Mouse (Mus musculus) MEL (cell line): Measurements from ENCODE around the gene C3.

ENCODE experiments used
- CHD2 ChIP-seq: IDR thresholded peaks from 2 replicates; pipeline ENCODE4 v1.6.1; 2011; ENCODE audit warnings: low read length, improper control_type of control experiment
- CTCF ChIP-seq, 3 experiments: IDR thresholded peaks in 2 of 3; conservative IDR thresholded peaks in 1 of 3; 2 replicates each; pipeline ENCODE4 v1.5.1; 2011 to 2012; ENCODE audit warnings: low read length in 3 of 3, low read depth in 2 of 3, mild to moderate bottlenecking in 2 of 3, improper control_type of control experiment in 1 of 3, inconsistent platforms in 1 of 3, mixed read lengths in 1 of 3, moderate library complexity in 1 of 3; ENCODE audit not compliant: control insufficient read depth in 1 of 3, insufficient read depth in 1 of 3, poor library complexity in 1 of 3, severe bottlenecking in 1 of 3
- EP300 ChIP-seq, 2 experiments: IDR thresholded peaks; 2 replicates each; pipeline ENCODE4 v1.6.1; 2011; ENCODE audit warnings: improper control_type of control experiment in 2 of 2, low read length in 2 of 2, low read depth in 1 of 2, mild to moderate bottlenecking in 1 of 2
- ETS1 ChIP-seq: IDR thresholded peaks from 2 replicates; pipeline ENCODE4 v1.6.1; 2012; ENCODE audit warnings: low read depth, mild to moderate bottlenecking, inconsistent platforms, low read length, improper control_type of control experiment, moderate library complexity
- GATA1 ChIP-seq: IDR thresholded peaks from 2 replicates; pipeline ENCODE4 v1.6.1; 2011; ENCODE audit warnings: low read depth, low read length, improper control_type of control experiment
- KAT2A ChIP-seq: conservative IDR thresholded peaks from 2 replicates; pipeline ENCODE4 v1.6.1; 2012; ENCODE audit warnings: low read depth, low read length, improper control_type of control experiment, inconsistent platforms
- MAX ChIP-seq: IDR thresholded peaks from 2 replicates; pipeline ENCODE4 v1.6.1; 2011; ENCODE audit warnings: low read length, improper control_type of control experiment
- MEF2A ChIP-seq: IDR thresholded peaks from 2 replicates; pipeline ENCODE4 v1.6.1; 2014; ENCODE audit warnings: low read depth, mild to moderate bottlenecking, inconsistent platforms, low read length, improper control_type of control experiment; ENCODE audit not compliant: poor library complexity, insufficient replicate concordance, severe bottlenecking; ENCODE audit errors: extremely low read depth
- MYC ChIP-seq: IDR thresholded peaks from 2 replicates; pipeline ENCODE4 v1.6.1; 2011; ENCODE audit warnings: low read depth, mild to moderate bottlenecking, low read length, improper control_type of control experiment, moderate library complexity
- POLR2A ChIP-seq, 2 experiments: IDR thresholded peaks; 2 replicates each; pipeline ENCODE4 v1.6.1; 2011 to 2012; ENCODE audit warnings: low read length in 2 of 2, mild to moderate bottlenecking in 2 of 2, control low read depth in 1 of 2, improper control_type of control experiment in 1 of 2, low read depth in 1 of 2, moderate library complexity in 1 of 2; ENCODE audit not compliant: control insufficient read depth in 1 of 2, insufficient read depth in 1 of 2, poor library complexity in 1 of 2
- SIN3A ChIP-seq: IDR thresholded peaks from 2 replicates; pipeline ENCODE4 v1.6.1; 2012; ENCODE audit warnings: low read length, improper control_type of control experiment, inconsistent platforms
- ZNF384 ChIP-seq: IDR thresholded peaks from 2 replicates; pipeline ENCODE4 v1.6.1; 2012; ENCODE audit warnings: low read depth, mild to moderate bottlenecking, inconsistent platforms, low read length, improper control_type of control experiment

DNA sequence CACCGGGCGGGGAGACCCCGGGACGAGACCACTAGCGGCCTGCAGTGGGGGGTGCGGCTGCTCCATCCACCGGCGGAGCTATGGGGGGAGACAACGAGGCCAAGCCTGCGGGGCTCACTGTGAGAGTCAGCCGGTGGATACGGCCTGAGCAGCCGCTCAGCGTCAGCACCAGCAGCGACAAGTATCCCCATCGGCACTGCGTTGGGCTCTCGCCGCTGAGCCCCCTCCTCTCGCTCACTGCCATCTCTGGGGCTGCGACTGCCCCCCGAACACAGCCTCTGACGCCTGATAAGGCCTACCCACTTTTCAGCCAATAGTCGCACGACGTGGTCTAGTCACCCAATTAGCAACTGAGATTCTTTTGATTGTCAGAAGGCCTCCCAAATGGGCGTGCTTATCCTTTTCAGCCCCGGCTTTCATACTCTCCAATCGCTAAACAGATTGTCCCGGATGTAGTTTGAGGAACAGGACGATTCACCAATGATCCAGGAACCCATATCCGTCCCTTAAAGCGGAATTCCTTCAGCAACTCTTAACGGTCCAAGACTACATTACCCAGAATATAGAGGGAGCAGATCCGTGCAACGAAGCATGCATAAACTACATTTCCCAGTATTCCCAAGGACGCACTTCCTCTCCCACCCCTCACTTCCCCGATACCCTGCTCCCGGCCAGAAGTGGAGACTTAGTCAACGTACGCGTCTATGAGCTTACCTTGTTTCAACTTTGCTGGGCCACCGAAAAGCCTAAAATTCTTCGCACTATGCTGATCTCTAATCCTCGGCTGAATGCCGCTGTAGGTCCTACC lies 19.7 kb upstream of the C3 start:
- no peak for TF ChIP-seq MEF2A
- no peak for TF ChIP-seq CTCF (IDR thresholded peaks at IDR 0.05 in 2 of 3, conservative IDR thresholded peaks at IDR 0.05 in 1 of 3; ENCODE audit: control insufficient read depth in 1 of 3, insufficient read depth in 1 of 3, low read depth in 2 of 3, low read length in 3 of 3, poor library complexity in 1 of 3, severe bottlenecking in 1 of 3)
- TF ChIP-seq GATA1: peak; percentile 50
- TF ChIP-seq KAT2A: peak; percentile 99
- peak; percentile 73 for TF ChIP-seq MYC
- TF ChIP-seq ZNF384: no peak
- 0 out of 2 replicates have a peak, but pooled peaks have one; percentile 15 for TF ChIP-seq ETS1
- TF ChIP-seq MAX: no peak
- peak; percentile 68 for TF ChIP-seq SIN3A
- 0 out of 4 replicates have a peak, but pooled peaks of 1 of the 2 experiments have one; percentile 12 for TF ChIP-seq EP300 (IDR thresholded peaks at IDR 0.05; ENCODE audit: low read depth in 1 of 2, low read length in 2 of 2)
- peak; percentile 47 to 63; a peak in 3 of 4 replicates for TF ChIP-seq POLR2A (IDR thresholded peaks at IDR 0.05; ENCODE audit: control insufficient read depth in 1 of 2, insufficient read depth in 1 of 2, low read depth in 1 of 2, low read length in 2 of 2, poor library complexity in 1 of 2)
- TF ChIP-seq CHD2: peak; percentile 92
